Mouse (Mus musculus): Measurements from ENCODE around the gene Anxa11.
"Not testable (repeated sequence)": the region's sequence is repeated elsewhere in the genome, so short reads cannot be mapped to it uniquely, and the experiment has no call there.

Anxa11 gene

GRCm38 (mm10) chr14:25869135-25869878 lies 27.4 kb downstream of the Anxa11 start:
- no peak for DNase-seq (ENCODE audit: low spot score)

- no peak for DNase-seq (ENCODE audit: low spot score)
Observed at GRCm38 (mm10) chr14:25872461-25873415, 30.8 kb downstream of the Anxa11 start.

- not testable (repeated sequence) for DNase-seq (ENCODE audit: low spot score)
Observed at GRCm38 (mm10) chr14:25876640-25877039, 34.7 kb downstream of the Anxa11 start.

GRCm38 (mm10) chr14:25881769-25882168 lies 39.8 kb downstream of the Anxa11 start:
- DNase-seq (ENCODE audit: low spot score), result not testable (repeated sequence)

- DNase-seq (ENCODE audit: low spot score), result not testable (repeated sequence)
Observed at GRCm38 (mm10) chr14:25885886-25886285, 43.9 kb downstream of the Anxa11 start.

- DNase-seq (ENCODE audit: low spot score), result not testable (repeated sequence)
Observed at GRCm38 (mm10) chr14:25894566-25894965, 52.6 kb downstream of the Anxa11 start.

- not testable (repeated sequence) for DNase-seq (ENCODE audit: low spot score)
Observed at GRCm38 (mm10) chr14:25895686-25896085, 53.7 kb downstream of the Anxa11 start.

- DNase-seq (ENCODE audit: low spot score), result not testable (repeated sequence)
Observed at GRCm38 (mm10) chr14:25903000-25903399, 61.0 kb downstream of the Anxa11 start, which contains the start of gene Plac9a. TSS of gene Plac9a (minus strand) at chr14:25903100.

GRCm38 (mm10) chr14:25905243-25905642 lies 63.3 kb downstream of the Anxa11 start:
- not testable (repeated sequence) for DNase-seq (ENCODE audit: low spot score)

GRCm38 (mm10) chr14:25907272-25907671 lies 65.3 kb downstream of the Anxa11 start:
- DNase-seq (ENCODE audit: low spot score), result not testable (repeated sequence)

GRCm38 (mm10) chr14:25908976-25909375 lies 67.0 kb downstream of the Anxa11 start:
- DNase-seq (ENCODE audit: low spot score), result not testable (repeated sequence)

- not testable (repeated sequence) for DNase-seq (ENCODE audit: low spot score)
Observed at GRCm38 (mm10) chr14:25918427-25919170, 76.6 kb downstream of the Anxa11 start.

GRCm38 (mm10) chr14:25926814-25927561 lies 85.0 kb downstream of the Anxa11 start:
- not testable (repeated sequence) for DNase-seq (ENCODE audit: low spot score)

- not testable (repeated sequence) for DNase-seq (ENCODE audit: low spot score)
Observed at GRCm38 (mm10) chr14:25927562-25927881, 85.6 kb downstream of the Anxa11 start, which contains the start of gene Tmem254a. TSS of gene Tmem254a (minus strand) at chr14:25927672.

Data from ovary, postnatal 10 days (tissue).